Mouse (Mus musculus) heart, embryonic 16.5 days (tissue): Measurements from ENCODE around the gene Prpf6. TPM values are rescaled to one million over a fixed set of nuclear protein-coding genes. Genes with fewer than 3 reads are reported as not detected.

ENCODE experiments used
- ATAC-seq: fragments of 200-750 bp; cut with Nextera tagmentation; replicated peaks from 2 replicates; pipeline ENCODE4 v1.8.0; 2017; ENCODE audit warnings: moderate number of reproducible peaks; ENCODE audit not compliant: insufficient read depth, low FRiP score; ENCODE audit errors: extremely low read depth
- H3K27ac ChIP-seq: fragments of 300-500 bp; sonication (generic); 2 replicates; pipeline ENCODE4 v1.5.1; 2014; ENCODE audit warnings: mild to moderate bottlenecking, low read length, control low read depth, moderate library complexity
- H3K27me3 ChIP-seq: fragments of 300-500 bp; sonication (generic); 2 replicates; pipeline ENCODE4 v1.6.1; 2014; ENCODE audit warnings: low read length, mixed read lengths; ENCODE audit not compliant: control insufficient read depth, insufficient read depth
- H3K36me3 ChIP-seq: fragments of 300-500 bp; sonication (generic); 2 replicates; pipeline ENCODE4 v1.6.1; 2014; ENCODE audit not compliant: control insufficient read depth, insufficient read depth
- H3K4me1 ChIP-seq: fragments of 300-500 bp; sonication (generic); 2 replicates; pipeline ENCODE4 v1.6.1; 2014; ENCODE audit warnings: low read length, mixed read lengths; ENCODE audit not compliant: control insufficient read depth, insufficient read depth
- H3K4me2 ChIP-seq: fragments of 300-500 bp; sonication (generic); 2 replicates; pipeline ENCODE4 v1.6.1; 2014; ENCODE audit warnings: low read depth, mild to moderate bottlenecking, control low read depth, low read length
- H3K4me3 ChIP-seq: fragments of 300-500 bp; sonication (generic); 2 replicates; pipeline ENCODE4 v1.5.1; 2014; ENCODE audit warnings: mild to moderate bottlenecking, control low read depth, low read length
- H3K9ac ChIP-seq: fragments of 300-500 bp; sonication (generic); 2 replicates; pipeline ENCODE4 v1.6.1; 2014; ENCODE audit warnings: low read length, control low read depth
- H3K9me3 ChIP-seq: fragments of 300-500 bp; sonication (generic); replicated peaks from 2 replicates; pipeline ENCODE4 v1.6.1; 2016; ENCODE audit warnings: low read length; ENCODE audit not compliant: control insufficient read depth
- WGBS: fragments of 180-500 bp; shearing (Covaris S2); extraction: QIAGEN DNeasy Blood & Tissue Kit; methylation state at CpG from one replicate; pipeline ENCODE4 v1.1.7; 2014; 5-methylcytosine and 5-hydroxymethylcytosine counted together
- polyA plus RNA-seq: library from polyadenylated mRNA; unstranded; fragments of >200 nt; fragmentation: Nextera tagmentation; extraction: Ambion mirVana; gene quantifications from 2 replicates; pipeline ENCODE4 v1.2.1, GENCODE M21; 2015

Prpf6 gene
- polyA plus RNA-seq, 1 experiment from 2014 or later, result 47.4 TPM

GRCm38 (mm10) chr2:181583460-181584257, 8.0 kb upstream of the Prpf6 start:
- Histone ChIP-seq H3K9me3 (no peaks in the 10 kb centered on the region), H3K9ac (no peak overlapping the region), H3K4me3 (no peak overlapping the region), H3K4me2 (no peak overlapping the region), H3K36me3 (peaks cover 26% of the 10 kb centered on the region), H3K4me1 (peaks cover 19% of the 10 kb centered on the region), H3K27me3 (no peaks in the 10 kb centered on the region), H3K27ac (no peak overlapping the region)
- ATAC-seq, result no peak
- 84% methylated on average over 3 of the region's 3 CpGs for WGBS

- H3K4me2 ChIP-seq, result no peak within 1 kb of the TSS
- no peak within 1 kb of the TSS for H3K4me3 ChIP-seq
- H3K27me3 ChIP-seq, result no peaks in the 10 kb centered on the region
- peaks cover 31% of the 10 kb centered on the region for H3K36me3 ChIP-seq
- 87% methylated on average over 4 of the region's 4 CpGs for WGBS
- H3K9ac ChIP-seq, result no peak within 1 kb of the TSS
- no peak within 1 kb of the TSS for H3K27ac ChIP-seq
- peaks cover 11% of the 10 kb centered on the region for H3K4me1 ChIP-seq
- no peak for ATAC-seq
- no peaks in the 10 kb centered on the region for H3K9me3 ChIP-seq
These were observed 7.2 kb upstream of the Prpf6 start, which contains the start of gene Uckl1 for GRCm38 (mm10) chr2:181584411-181584942. Gene Uckl1, minus strand, starts transcription at chr2:181584892.

- ATAC-seq, result no peak
- H3K9ac ChIP-seq, result no peak overlapping the region
- H3K4me1 ChIP-seq, result peaks cover 4% of the 10 kb centered on the region
- H3K4me3 ChIP-seq, result no peak overlapping the region
- H3K27me3 ChIP-seq, result no peaks in the 10 kb centered on the region
- no peak overlapping the region for H3K27ac ChIP-seq
- no peak overlapping the region for H3K4me2 ChIP-seq
- no peaks in the 10 kb centered on the region for H3K9me3 ChIP-seq
- H3K36me3 ChIP-seq, result peaks cover 32% of the 10 kb centered on the region
- WGBS, result 93% methylated on average over 5 of the region's 5 CpGs
These were observed 6.2 kb upstream of the Prpf6 start for GRCm38 (mm10) chr2:181585506-181585905.

- no peak overlapping the region for H3K27ac ChIP-seq
- 98% methylated on average over 3 of the region's 3 CpGs for WGBS
- no peaks in the 10 kb centered on the region for H3K9me3 ChIP-seq
- peaks cover 32% of the 10 kb centered on the region for H3K36me3 ChIP-seq
- no peak overlapping the region for H3K9ac ChIP-seq
- H3K27me3 ChIP-seq, result no peaks in the 10 kb centered on the region
- H3K4me2 ChIP-seq, result no peak overlapping the region
- H3K4me3 ChIP-seq, result no peak overlapping the region
- no peaks in the 10 kb centered on the region for H3K4me1 ChIP-seq
- ATAC-seq, result no peak
These were observed 5.5 kb upstream of the Prpf6 start for GRCm38 (mm10) chr2:181586124-181586523.

GRCm38 (mm10) chr2:181587796-181588195, 3.9 kb upstream of the Prpf6 start:
- ATAC-seq, result no peak
- H3K36me3 ChIP-seq, result peaks cover 32% of the 10 kb centered on the region

GRCm38 (mm10) chr2:181588229-181588780, 3.4 kb upstream of the Prpf6 start:
- ATAC-seq, result no peak
- Histone ChIP-seq H3K9ac (no peak overlapping the region), H3K4me3 (no peak overlapping the region), H3K36me3 (peaks cover 30% of the 10 kb centered on the region), H3K4me2 (no peak overlapping the region), H3K27ac (no peak overlapping the region), H3K4me1 (peaks cover 10% of the 10 kb centered on the region), H3K27me3 (no peaks in the 10 kb centered on the region), H3K9me3 (no peaks in the 10 kb centered on the region)
- 91% methylated on average over 11 of the region's 11 CpGs for WGBS

More at GRCm38 (mm10) chr2:181587796-181588195, 3.9 kb upstream of the Prpf6 start:
- peaks cover 7% of the 10 kb centered on the region for H3K4me1 ChIP-seq
- H3K4me3 ChIP-seq, result no peak overlapping the region
- no peaks in the 10 kb centered on the region for H3K27me3 ChIP-seq
- WGBS, result 82% methylated on average over 6 of the region's 6 CpGs
- H3K9me3 ChIP-seq, result no peaks in the 10 kb centered on the region
- no peak overlapping the region for H3K4me2 ChIP-seq
- H3K27ac ChIP-seq, result no peak overlapping the region
- no peak overlapping the region for H3K9ac ChIP-seq

- Histone ChIP-seq H3K27me3 (no peaks in the 10 kb centered on the region), H3K4me3 (no peak overlapping the region), H3K9ac (no peak overlapping the region), H3K4me2 (no peak overlapping the region), H3K36me3 (peaks cover 30% of the 10 kb centered on the region), H3K4me1 (peaks cover 10% of the 10 kb centered on the region), H3K27ac (no peak overlapping the region), H3K9me3 (no peaks in the 10 kb centered on the region)
- 84% methylated on average over 10 of the region's 10 CpGs for WGBS
- ATAC-seq, result no peak
These were observed 2.5 kb upstream of the Prpf6 start for GRCm38 (mm10) chr2:181589011-181589731.

GRCm38 (mm10) chr2:181589732-181590105, 1.9 kb upstream of the Prpf6 start:
- Histone ChIP-seq H3K9me3 (no peaks in the 10 kb centered on the region), H3K36me3 (peaks cover 30% of the 10 kb centered on the region), H3K27ac (no peak overlapping the region), H3K4me3 (no peak overlapping the region), H3K27me3 (no peaks in the 10 kb centered on the region), H3K4me2 (no peak overlapping the region), H3K4me1 (peaks cover 10% of the 10 kb centered on the region), H3K9ac (no peak overlapping the region)
- WGBS, result 97% methylated on average over 9 of the region's 9 CpGs
- no peak for ATAC-seq

- Histone ChIP-seq H3K27me3 (no peaks in the 10 kb centered on the region), H3K27ac (no peak overlapping the region), H3K36me3 (peaks cover 30% of the 10 kb centered on the region), H3K9ac (no peak overlapping the region), H3K4me1 (peaks cover 10% of the 10 kb centered on the region), H3K4me2 (no peak overlapping the region), H3K4me3 (no peak overlapping the region), H3K9me3 (no peaks in the 10 kb centered on the region)
- WGBS, result 93% methylated on average over 5 of the region's 5 CpGs
- ATAC-seq, result no peak
These were observed 1.2 kb upstream of the Prpf6 start for GRCm38 (mm10) chr2:181590471-181590870.
